Mouse (Mus musculus) neural tube, embryonic 14.5 days (tissue): ENCODE measurements around the gene Tenm4. TPM values are rescaled to one million over a fixed set of nuclear protein-coding genes. Genes with fewer than 3 reads are reported as not detected.

ENCODE experiments used
- ATAC-seq: fragments of 200-750 bp; cut with Nextera tagmentation; 2 replicates; pipeline ENCODE4 v1.8.0; 2017; ENCODE audit warnings: low read depth, mild to moderate bottlenecking, moderate TSS enrichment, moderate library complexity
- H3K27ac ChIP-seq: fragments of 300-500 bp; sonication (generic); 2 replicates; pipeline ENCODE4 v1.5.1; 2014; ENCODE audit warnings: low read depth, mild to moderate bottlenecking, control low read depth, low read length, moderate library complexity, mixed read lengths
- H3K27me3 ChIP-seq: fragments of 300-500 bp; sonication (generic); 2 replicates; pipeline ENCODE4 v1.6.1; 2014; ENCODE audit warnings: low read length; ENCODE audit not compliant: control insufficient read depth, insufficient read depth
- H3K36me3 ChIP-seq: fragments of 300-500 bp; sonication (generic); 2 replicates; pipeline ENCODE4 v1.6.1; 2014; ENCODE audit warnings: low read length, mixed read lengths; ENCODE audit not compliant: control insufficient read depth, insufficient read depth
- H3K4me1 ChIP-seq: fragments of 300-500 bp; sonication (generic); 2 replicates; pipeline ENCODE4 v1.6.1; 2014; ENCODE audit warnings: low read length; ENCODE audit not compliant: control insufficient read depth, insufficient read depth
- H3K4me2 ChIP-seq: fragments of 300-500 bp; sonication (generic); 2 replicates; pipeline ENCODE4 v1.6.1; 2014; ENCODE audit warnings: mild to moderate bottlenecking, low read depth, low read length, control low read depth
- H3K4me3 ChIP-seq: fragments of 300-500 bp; sonication (generic); 2 replicates; pipeline ENCODE4 v1.5.1; 2014; ENCODE audit warnings: low read depth, low read length, control low read depth, mixed read lengths
- H3K9ac ChIP-seq: fragments of 300-500 bp; sonication (generic); replicated peaks from 2 replicates; pipeline ENCODE4 v1.6.1; 2014; ENCODE audit warnings: low read depth, mild to moderate bottlenecking, control low read depth, low read length, mixed read lengths
- H3K9me3 ChIP-seq: fragments of 300-500 bp; sonication (generic); 2 replicates; pipeline ENCODE4 v1.6.1; 2016; ENCODE audit warnings: low read length; ENCODE audit not compliant: control insufficient read depth
- WGBS: fragments of 180-500 bp; shearing (Covaris S2); extraction: QIAGEN DNeasy Blood & Tissue Kit; methylation state at CpG from one replicate; pipeline ENCODE4 v1.1.7; 2014; 5-methylcytosine and 5-hydroxymethylcytosine counted together
- polyA plus RNA-seq: library from polyadenylated mRNA; unstranded; fragments of >200 nt; fragmentation: Nextera tagmentation; extraction: Ambion mirVana; gene quantifications from 2 replicates; pipeline ENCODE4 v1.2.1, GENCODE M21; 2014

The Tenm4 gene
- polyA plus RNA-seq, 1 experiment from 2014 or later, result 54.8 TPM

DNA sequence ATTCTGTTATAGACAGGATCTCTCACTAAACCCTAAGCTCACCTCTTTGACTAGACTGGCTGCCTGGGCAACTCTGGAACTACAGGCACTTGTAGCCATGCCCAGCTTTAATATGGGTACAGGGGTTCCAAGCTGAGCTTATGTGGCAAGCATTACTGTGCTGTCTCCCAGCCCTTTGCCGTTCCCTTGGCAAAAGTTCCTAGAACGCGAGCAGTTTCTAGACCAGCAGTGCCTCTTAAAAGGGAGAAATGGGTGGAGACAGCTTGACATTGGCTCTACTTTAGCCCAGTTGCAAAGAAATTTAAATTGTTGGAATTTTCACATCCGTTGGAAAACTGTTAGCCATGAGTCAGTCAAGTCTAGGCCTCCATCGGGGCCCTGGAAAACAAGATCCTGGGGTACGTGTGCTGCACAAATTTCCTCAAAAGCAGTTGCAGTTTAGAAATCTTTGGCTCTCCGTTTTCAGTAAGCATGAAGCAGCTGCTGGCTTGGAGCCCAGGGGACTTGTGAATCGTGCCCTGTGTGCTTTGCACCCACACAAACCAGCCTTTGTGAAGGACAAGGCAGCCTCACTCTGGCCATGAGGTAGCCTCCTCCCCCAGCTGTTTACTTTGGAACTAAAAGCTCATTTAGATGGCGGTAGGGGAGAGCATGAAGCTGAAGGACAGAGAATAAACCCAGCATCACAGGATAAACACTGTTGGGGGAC, 625.1 kb downstream of the Tenm4 start:
- peaks cover 26% of the 10 kb centered on the region for H3K4me1 ChIP-seq
- WGBS, result 32% methylated on average over 9 of the region's 9 CpGs
- no peak overlapping the region for H3K4me3 ChIP-seq
- no peak overlapping the region for H3K9ac ChIP-seq
- H3K27me3 ChIP-seq, result no peaks in the 10 kb centered on the region
- H3K27ac ChIP-seq, result peak overlapping the region; percentile 84
- ATAC-seq, result peak; percentile 83
- H3K4me2 ChIP-seq, result no peak overlapping the region
- no peaks in the 10 kb centered on the region for H3K36me3 ChIP-seq
- no peaks in the 10 kb centered on the region for H3K9me3 ChIP-seq

DNA sequence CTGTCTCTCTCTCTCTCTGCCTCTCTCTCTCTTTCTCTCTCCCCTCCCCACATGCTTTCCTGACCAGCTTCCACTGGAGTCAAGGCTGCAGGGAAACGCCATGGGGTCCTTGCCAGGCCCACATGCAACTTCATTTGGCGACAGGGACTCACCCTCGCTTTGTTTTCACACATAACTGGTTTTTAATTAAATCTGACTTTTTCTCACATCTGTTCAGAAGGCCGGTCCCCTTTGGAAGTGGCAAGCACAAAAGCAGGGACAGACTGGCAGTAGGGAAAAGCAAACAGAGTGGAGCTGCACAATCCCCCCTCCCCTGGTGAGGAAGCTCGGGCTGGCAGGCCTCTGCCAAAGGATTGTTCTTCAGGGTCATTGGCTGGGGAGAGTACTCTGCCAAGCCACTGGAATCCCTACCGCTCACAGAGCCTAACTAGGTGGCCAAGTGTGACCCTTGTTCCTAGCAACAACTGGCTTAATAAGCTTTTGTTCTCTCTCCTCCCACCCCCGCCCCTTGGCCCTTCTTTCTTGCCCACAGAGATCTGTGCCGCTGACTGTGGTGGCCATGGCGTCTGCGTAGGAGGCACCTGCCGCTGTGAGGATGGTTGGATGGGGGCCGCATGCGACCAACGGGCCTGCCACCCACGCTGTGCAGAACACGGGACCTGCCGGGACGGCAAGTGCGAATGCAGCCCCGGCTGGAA, 625.9 kb downstream of the Tenm4 start:
- peak overlapping the region; percentile 84 for H3K27ac ChIP-seq
- H3K27me3 ChIP-seq, result no peaks in the 10 kb centered on the region
- H3K4me1 ChIP-seq, result peaks cover 26% of the 10 kb centered on the region
- 22% methylated on average over 20 of the region's 20 CpGs for WGBS
- no peaks in the 10 kb centered on the region for H3K36me3 ChIP-seq
- no peak overlapping the region; the same call in 1 of the 2 replicates for H3K4me2 ChIP-seq
- H3K9me3 ChIP-seq, result no peaks in the 10 kb centered on the region
- ATAC-seq, result peak; percentile 83
- H3K4me3 ChIP-seq, result no peak overlapping the region
- peak overlapping the region; percentile 34; the same call in 1 of the 2 replicates for H3K9ac ChIP-seq

DNA sequence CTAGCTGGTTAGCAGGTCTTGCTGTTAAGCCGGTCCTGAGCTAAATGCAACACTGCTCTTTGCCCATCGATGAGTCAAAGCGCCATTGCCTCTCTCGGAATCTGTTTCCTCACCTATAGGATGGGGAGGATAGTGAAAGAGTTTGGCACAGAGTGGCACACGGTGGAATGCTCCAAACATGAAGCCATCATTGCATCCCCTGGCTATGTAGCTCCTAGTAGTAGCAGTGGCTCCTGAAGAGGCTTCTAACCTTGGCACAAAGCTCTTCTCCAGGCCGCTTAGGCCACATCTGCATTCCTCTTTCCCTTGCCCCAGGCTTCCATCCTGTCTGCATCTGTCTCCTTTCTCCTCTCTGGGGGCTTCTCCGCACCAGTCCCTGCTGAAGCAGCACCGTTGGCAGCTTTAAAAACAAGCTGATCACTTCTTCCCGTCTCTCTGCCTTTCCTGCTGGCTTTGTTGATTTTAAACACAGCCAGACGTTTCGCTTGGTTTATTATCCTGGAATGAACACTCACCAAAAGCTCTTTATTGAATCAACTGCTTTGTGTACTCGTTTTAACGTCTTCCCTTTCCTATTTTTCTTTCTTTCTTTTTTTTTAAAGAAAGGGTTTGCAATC, 626.8 kb downstream of the Tenm4 start:
- 33% methylated on average over 13 of the region's 13 CpGs for WGBS
- no peak overlapping the region; the same call in 1 of the 2 replicates for H3K4me2 ChIP-seq
- H3K27me3 ChIP-seq, result no peaks in the 10 kb centered on the region
- no peaks in the 10 kb centered on the region for H3K9me3 ChIP-seq
- peak overlapping the region; percentile 25; the same call in 1 of the 2 replicates for H3K9ac ChIP-seq
- H3K4me1 ChIP-seq, result peaks cover 26% of the 10 kb centered on the region
- peak; percentile 9; the same call in 1 of the 2 replicates for ATAC-seq
- H3K27ac ChIP-seq, result peak overlapping the region; percentile 84
- H3K4me3 ChIP-seq, result no peak overlapping the region
- H3K36me3 ChIP-seq, result no peaks in the 10 kb centered on the region

DNA sequence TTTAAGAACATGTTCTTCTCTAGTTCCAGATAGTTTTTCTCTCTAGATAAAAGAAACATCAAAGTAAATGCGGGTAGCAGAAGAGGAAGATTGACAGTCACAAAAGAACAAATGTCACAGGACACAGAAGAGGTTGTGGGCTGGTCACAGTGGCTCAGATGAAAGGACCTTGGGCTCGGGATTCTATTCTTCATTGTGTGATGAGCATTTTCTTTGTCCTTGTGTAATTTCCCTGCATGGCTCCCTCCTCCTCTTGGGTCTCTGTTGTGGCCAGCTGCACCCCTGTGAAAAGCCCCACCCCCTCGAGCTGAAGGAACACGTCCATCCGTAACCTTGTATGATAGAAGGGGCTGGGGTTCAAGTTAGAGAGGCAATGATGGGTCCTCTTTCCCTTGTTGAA, 628.8 kb downstream of the Tenm4 start:
- H3K27me3 ChIP-seq, result no peaks in the 10 kb centered on the region
- no peaks in the 10 kb centered on the region for H3K9me3 ChIP-seq
- H3K36me3 ChIP-seq, result no peaks in the 10 kb centered on the region
- H3K9ac ChIP-seq, result no peak overlapping the region
- H3K27ac ChIP-seq, result no peak overlapping the region
- H3K4me1 ChIP-seq, result peaks cover 26% of the 10 kb centered on the region
- no peak overlapping the region for H3K4me2 ChIP-seq
- ATAC-seq, result no peak
- no peak overlapping the region for H3K4me3 ChIP-seq
- WGBS, result 15% methylated on average over 5 of the region's 5 CpGs

DNA sequence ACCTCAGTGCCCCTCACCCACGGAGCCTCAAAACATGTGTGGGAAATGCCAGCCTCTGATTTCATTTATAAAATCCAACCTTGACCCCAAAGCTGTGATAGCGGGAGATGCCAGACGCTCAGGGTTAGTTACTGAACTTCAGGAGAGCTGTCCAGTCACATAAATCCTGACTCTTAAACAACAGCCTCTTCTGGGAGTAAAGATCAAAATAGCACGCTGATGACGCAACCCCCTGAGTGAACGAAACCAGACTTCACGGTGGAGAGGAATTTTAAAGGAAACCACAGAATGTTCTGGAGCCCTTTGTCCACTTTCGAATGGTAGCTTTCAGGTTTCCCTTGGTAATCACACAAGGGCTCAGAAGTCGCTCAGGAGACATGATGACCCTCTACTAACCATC, 630.3 kb downstream of the Tenm4 start:
- Histone ChIP-seq H3K27ac (no peak overlapping the region), H3K36me3 (no peaks in the 10 kb centered on the region), H3K4me2 (no peak overlapping the region), H3K9ac (no peak overlapping the region), H3K9me3 (no peaks in the 10 kb centered on the region), H3K27me3 (no peaks in the 10 kb centered on the region), H3K4me1 (peaks cover 21% of the 10 kb centered on the region), H3K4me3 (no peak overlapping the region)
- ATAC-seq, result no peak
- 48% methylated on average over 9 of the region's 9 CpGs for WGBS

DNA sequence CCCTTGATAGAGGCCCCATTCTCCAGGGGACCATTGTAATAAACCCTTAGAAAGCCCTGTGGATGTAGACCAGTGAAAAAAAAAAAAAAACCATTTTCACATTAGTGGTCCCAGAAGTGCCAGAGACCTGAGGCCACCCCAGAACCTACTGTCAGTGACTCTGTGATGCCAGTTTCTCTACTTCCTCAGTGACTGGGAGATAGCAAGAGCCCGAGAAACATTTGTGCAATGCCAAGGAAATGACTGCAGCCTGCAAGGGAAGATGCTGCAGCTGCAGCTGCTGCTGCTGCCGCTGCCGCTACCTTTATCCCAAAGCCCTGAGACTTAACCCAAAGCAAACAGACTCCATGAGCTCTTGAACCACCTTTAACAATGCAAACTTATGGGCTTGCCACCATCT, 631.2 kb downstream of the Tenm4 start:
- ATAC-seq, result no peak
- H3K36me3 ChIP-seq, result no peaks in the 10 kb centered on the region
- peaks cover 17% of the 10 kb centered on the region for H3K4me1 ChIP-seq
- H3K27me3 ChIP-seq, result no peaks in the 10 kb centered on the region
- H3K27ac ChIP-seq, result no peak overlapping the region
- no peaks in the 10 kb centered on the region for H3K9me3 ChIP-seq
- 94% methylated on average over 3 of the region's 3 CpGs for WGBS
- H3K4me3 ChIP-seq, result no peak overlapping the region
- no peak overlapping the region for H3K9ac ChIP-seq
- H3K4me2 ChIP-seq, result no peak overlapping the region

DNA sequence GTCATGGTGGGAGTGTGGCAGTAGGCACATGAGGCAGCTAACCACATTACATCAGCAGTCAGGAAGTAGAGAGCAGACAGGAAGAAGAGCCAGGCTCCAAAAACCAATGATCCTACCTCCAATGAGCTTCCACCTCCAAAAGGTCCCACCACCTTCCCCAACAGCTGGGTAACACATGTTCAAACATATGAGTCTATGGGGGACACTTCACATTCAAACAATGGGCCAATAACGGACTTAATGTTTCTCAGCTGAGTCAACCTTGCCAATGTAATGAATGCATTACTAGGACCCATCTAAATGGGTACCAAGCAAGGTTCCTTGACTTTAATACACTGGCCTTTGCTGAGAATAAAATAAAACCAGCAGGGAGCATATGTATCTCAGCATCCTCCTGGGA, 635.5 kb downstream of the Tenm4 start:
- no peaks in the 10 kb centered on the region for H3K27me3 ChIP-seq
- H3K4me2 ChIP-seq, result no peak overlapping the region
- peak; percentile 29; the same call in 1 of the 2 replicates for ATAC-seq
- peaks cover 13% of the 10 kb centered on the region; the same call in 1 of the 2 replicates for H3K4me1 ChIP-seq
- H3K9ac ChIP-seq, result no peak overlapping the region
- no peak overlapping the region for H3K27ac ChIP-seq
- H3K9me3 ChIP-seq, result no peaks in the 10 kb centered on the region
- no peak overlapping the region for H3K4me3 ChIP-seq
- 32% methylated on average over 1 of the region's 1 CpGs for WGBS
- no peaks in the 10 kb centered on the region for H3K36me3 ChIP-seq

DNA sequence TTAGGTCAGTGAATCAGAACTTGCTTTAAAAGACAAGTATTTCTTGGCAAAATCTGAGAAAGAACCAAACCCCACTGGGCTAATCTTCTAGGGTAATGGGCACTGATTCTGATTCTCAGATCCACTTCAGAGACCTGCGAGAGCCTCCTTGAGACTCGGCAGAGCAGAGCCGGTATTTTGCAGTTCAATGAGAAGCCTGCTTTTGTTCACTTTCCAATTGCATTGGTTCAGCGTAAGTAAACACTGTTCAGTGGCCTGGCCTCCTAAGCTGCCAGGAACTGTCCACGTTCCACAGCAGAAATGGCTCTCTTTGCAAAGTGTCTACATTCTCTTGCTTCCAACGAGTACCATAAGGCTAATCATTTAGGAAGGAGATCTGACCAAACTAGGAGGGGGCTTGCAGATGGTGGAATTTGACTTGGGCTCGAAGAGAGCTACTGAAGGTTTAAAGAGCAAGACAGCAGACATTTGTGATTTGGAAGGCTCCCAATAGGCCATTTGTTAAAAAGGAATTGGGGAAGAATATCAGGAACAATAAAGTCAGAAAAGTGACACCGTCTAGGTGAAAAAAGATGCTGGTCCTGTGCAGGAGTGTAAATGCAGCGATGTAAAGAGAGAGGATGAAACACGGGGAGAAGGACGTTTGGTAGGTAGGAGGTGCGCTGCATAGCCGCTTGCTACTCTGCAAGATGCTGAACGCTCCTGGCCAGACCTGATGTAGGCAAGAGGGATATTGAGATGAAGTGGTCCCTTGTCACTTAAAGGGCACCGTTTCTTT, 636.4 kb downstream of the Tenm4 start:
- peak; percentile 62 for ATAC-seq
- WGBS, result 40% methylated on average over 15 of the region's 15 CpGs
- H3K27me3 ChIP-seq, result no peaks in the 10 kb centered on the region
- H3K4me3 ChIP-seq, result no peak overlapping the region
- H3K9ac ChIP-seq, result no peak overlapping the region
- H3K27ac ChIP-seq, result peak overlapping the region; percentile 8; the same call in 1 of the 2 replicates
- no peaks in the 10 kb centered on the region for H3K9me3 ChIP-seq
- H3K4me1 ChIP-seq, result peaks cover 13% of the 10 kb centered on the region; the same call in 1 of the 2 replicates
- H3K36me3 ChIP-seq, result no peaks in the 10 kb centered on the region
- H3K4me2 ChIP-seq, result no peak overlapping the region
